Mouse (Mus musculus) embryonic facial prominence, embryonic 10.5 days (tissue): ENCODE measurements around the gene Slc34a1. TPM values are rescaled to one million over a fixed set of nuclear protein-coding genes. Genes with fewer than 3 reads are reported as not detected.
A peak's percentile ranks its signal among the peaks of the same experiment; 100 is the strongest.

Source experiments
- DNase-seq: peaks from one replicate; pipeline ENCODE4 v3.0.0-alpha.2; 2017; ENCODE audit warnings: low spot score
- H3K27ac ChIP-seq: fragments of 300-500 bp; sonication (generic); replicated peaks from 2 replicates; pipeline ENCODE4 v1.5.1; 2016; ENCODE audit warnings: mild to moderate bottlenecking
- H3K27me3 ChIP-seq: fragments of 300-500 bp; sonication (generic); replicated peaks from 2 replicates; pipeline ENCODE4 v1.6.1; 2016; ENCODE audit warnings: low read depth, mild to moderate bottlenecking; ENCODE audit not compliant: poor library complexity, severe bottlenecking
- H3K36me3 ChIP-seq: fragments of 300-500 bp; sonication (generic); replicated peaks from 2 replicates; pipeline ENCODE4 v1.6.1; 2016; ENCODE audit warnings: mild to moderate bottlenecking, moderate library complexity
- H3K4me1 ChIP-seq: fragments of 300-500 bp; sonication (generic); 2 replicates; pipeline ENCODE4 v1.6.1; 2016
- H3K4me3 ChIP-seq: fragments of 300-500 bp; sonication (generic); 2 replicates; pipeline ENCODE4 v1.5.1; 2016; ENCODE audit warnings: mild to moderate bottlenecking, moderate library complexity
- H3K9me3 ChIP-seq: fragments of 300-500 bp; sonication (generic); 2 replicates; pipeline ENCODE4 v1.6.1; 2016; ENCODE audit warnings: mild to moderate bottlenecking
- WGBS: fragments of 180-500 bp; shearing (Covaris S2); methylation state at CpG from one replicate; pipeline ENCODE4 v1.1.7; 2016; 5-methylcytosine and 5-hydroxymethylcytosine counted together
- microRNA-seq: library from miRNA; unstranded; fragments of <30 nt; microRNA quantifications from one replicate; pipeline ENCODE4, GENCODE M21; 2017
- polyA plus RNA-seq: library from polyadenylated mRNA; unstranded; fragments of >200 nt; fragmentation: Nextera tagmentation; extraction: Ambion mirVana; gene quantifications from 2 replicates; pipeline ENCODE4 v1.2.1, GENCODE M21; 2016

Gene Slc34a1
- polyA plus RNA-seq, 1 experiment from 2014 or later: not detected

DNA sequence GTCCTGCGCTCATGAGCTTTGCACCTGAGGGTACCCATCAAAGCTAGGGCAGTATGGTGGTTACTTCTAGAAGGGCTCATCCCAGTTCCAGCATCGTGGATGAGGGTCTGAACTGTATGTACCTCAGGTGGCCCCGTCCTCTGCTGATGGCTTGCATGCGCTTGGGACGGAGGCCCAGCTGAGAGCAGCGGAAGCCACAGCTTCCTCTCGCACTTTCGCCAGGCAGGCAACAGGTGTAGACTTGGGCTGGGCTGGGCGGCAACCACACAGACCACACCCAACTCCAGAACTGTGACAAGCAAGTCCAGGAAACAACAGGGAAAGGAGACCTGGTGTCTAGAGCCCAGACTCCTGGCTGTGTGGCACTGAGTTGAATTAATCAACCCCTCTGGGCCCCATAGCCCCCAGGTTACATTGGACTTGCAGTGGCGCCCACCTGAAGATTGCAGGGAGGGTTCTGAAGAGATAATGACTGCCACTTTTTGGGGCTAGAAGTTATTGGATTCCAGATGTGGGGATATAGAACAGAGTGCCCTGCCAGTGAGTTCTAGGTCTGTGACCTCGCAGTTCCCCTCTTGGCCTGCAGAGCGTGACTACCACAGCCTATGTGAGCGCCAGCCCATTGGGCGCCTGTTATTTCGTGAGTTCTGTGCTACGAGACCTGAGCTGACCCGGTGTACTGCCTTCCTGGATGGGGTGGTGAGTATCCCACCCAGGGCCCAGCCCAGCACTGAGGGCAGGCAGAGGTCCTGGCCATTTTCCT lies 51.9 kb downstream of the Slc34a1 start:
- Histone ChIP-seq H3K27me3 (no peaks in the 10 kb centered on the region), H3K36me3 (peaks cover 70% of the 10 kb centered on the region), H3K9me3 (no peaks in the 10 kb centered on the region), H3K4me1 (peaks cover 28% of the 10 kb centered on the region), H3K27ac (no peak overlapping the region), H3K4me3 (no peak overlapping the region)
- 93% methylated on average over 17 of the region's 17 CpGs for WGBS
- no peak for DNase-seq

DNA sequence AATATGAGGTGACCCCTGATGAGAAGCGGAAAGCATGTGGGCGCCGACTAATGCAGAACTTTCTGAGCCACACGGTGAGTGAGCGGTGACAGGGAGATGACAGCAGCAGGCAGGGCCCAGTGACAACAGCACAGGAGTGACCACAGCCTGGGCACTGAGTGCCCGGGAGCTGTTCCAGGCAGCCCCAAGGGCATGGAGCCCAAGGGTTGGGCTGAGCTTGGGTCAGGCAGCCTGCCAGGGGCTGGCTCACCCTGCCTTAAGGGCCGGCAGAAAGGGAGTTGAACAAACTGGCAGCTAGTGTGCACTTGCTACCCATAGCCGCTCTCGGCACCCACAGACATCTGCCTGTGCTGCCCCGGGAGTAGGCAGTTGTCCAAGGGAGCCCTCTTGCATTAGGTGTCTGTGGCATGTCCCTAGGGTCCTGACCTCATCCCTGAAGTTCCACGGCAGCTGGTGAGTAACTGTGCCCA lies 52.6 kb downstream of the Slc34a1 start:
- Histone ChIP-seq H3K36me3 (peaks cover 77% of the 10 kb centered on the region), H3K4me3 (no peak overlapping the region), H3K27ac (no peak overlapping the region), H3K4me1 (peaks cover 28% of the 10 kb centered on the region), H3K9me3 (no peaks in the 10 kb centered on the region), H3K27me3 (no peaks in the 10 kb centered on the region)
- DNase-seq: no peak
- WGBS: 92% methylated on average over 11 of the region's 11 CpGs

DNA sequence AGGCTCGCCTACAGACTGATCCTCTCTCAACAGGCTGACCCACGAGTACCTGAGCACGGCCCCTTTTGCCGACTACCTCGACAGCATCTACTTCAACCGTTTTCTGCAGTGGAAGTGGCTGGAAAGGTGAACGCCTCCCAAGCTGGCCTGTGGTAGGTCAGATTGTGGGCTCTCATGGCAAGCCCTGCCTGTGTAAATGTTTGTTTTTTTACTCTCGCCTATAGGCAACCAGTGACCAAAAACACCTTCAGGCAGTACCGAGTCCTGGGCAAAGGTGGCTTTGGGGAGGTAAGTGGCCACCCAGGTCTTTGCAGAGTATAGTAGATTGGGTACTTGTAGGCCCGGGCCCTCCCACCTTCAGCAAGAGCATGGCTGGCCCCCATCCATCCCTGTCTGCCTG lies 53.3 kb downstream of the Slc34a1 start:
- peaks cover 85% of the 10 kb centered on the region for H3K36me3 ChIP-seq
- WGBS: 93% methylated on average over 10 of the region's 10 CpGs
- H3K4me3 ChIP-seq: no peak overlapping the region
- H3K27me3 ChIP-seq: no peaks in the 10 kb centered on the region
- no peak overlapping the region for H3K27ac ChIP-seq
- no peak for DNase-seq
- H3K4me1 ChIP-seq: peaks cover 22% of the 10 kb centered on the region
- H3K9me3 ChIP-seq: no peaks in the 10 kb centered on the region

GRCm38 (mm10) chr13:55451785-55452549 lies 54.0 kb downstream of the Slc34a1 start:
- Histone ChIP-seq H3K36me3 (peaks cover 91% of the 10 kb centered on the region), H3K9me3 (no peaks in the 10 kb centered on the region), H3K27ac (no peak overlapping the region), H3K4me1 (peaks cover 15% of the 10 kb centered on the region), H3K27me3 (no peaks in the 10 kb centered on the region), H3K4me3 (no peak overlapping the region)
- DNase-seq: no peak
- WGBS: 95% methylated on average over 16 of the region's 16 CpGs

DNA sequence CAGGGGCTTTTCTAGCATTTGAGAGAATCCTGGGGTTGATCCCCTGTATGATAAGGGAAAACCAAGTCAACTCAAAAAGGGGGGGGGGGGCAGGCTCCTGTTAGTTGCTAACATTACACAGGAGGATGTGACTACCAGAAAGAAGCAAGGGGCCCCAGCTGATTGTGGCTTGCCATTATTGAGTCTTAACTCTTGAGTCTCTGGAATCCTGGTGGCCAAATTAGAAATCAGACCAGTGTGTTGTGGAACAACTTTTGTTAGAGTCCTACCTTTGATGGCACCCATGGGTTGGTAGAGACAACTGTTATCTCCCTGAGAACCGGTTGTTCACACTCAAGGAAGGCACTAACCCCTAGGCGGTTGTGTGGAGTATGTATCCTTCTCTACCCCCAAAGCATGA lies 65.0 kb downstream of the Slc34a1 start:
- no peak for DNase-seq
- WGBS: 48% methylated on average over 2 of the region's 2 CpGs
- H3K27ac ChIP-seq: no peak overlapping the region
- no peaks in the 10 kb centered on the region for H3K27me3 ChIP-seq
- H3K36me3 ChIP-seq: peaks cover 50% of the 10 kb centered on the region
- H3K4me1 ChIP-seq: peaks cover 51% of the 10 kb centered on the region
- H3K9me3 ChIP-seq: no peaks in the 10 kb centered on the region
- peak overlapping the region; percentile 70; the same call in 1 of the 2 replicates for H3K4me3 ChIP-seq

DNA sequence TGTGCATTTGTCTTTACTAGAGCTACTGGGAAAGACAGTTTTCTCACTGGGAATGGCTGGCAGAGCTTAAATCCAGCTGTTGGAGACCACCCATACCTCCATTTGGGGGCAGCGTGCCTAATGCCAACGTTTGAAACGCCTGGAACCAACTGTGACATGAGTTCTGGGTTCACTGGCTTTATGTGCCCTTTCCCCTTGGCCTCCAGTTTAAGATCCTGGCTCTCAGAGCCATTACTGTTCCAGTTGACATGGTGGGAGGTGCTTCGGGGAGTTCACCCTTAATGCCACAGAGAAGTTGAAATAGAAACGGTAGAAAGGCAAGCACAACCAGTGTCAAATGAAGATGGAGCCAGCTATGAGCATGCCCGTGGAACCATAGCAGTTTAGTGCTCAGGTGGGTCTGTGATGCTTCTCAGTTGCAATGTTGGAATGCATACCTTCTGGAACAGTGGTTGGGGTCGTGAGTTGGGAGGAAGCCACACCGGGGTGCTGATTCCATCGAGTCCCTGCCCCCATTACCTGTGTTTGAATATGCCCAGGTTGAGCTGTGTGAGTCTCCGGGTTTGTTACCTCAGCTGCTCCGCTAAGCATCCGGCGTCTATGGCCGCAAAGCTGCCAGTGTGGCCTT lies 65.5 kb downstream of the Slc34a1 start:
- H3K4me3 ChIP-seq: peak overlapping the region; percentile 70
- DNase-seq: no peak
- H3K27ac ChIP-seq: peak overlapping the region; percentile 93
- H3K27me3 ChIP-seq: no peaks in the 10 kb centered on the region
- H3K9me3 ChIP-seq: no peaks in the 10 kb centered on the region
- WGBS: 10% methylated on average over 14 of the region's 14 CpGs
- H3K36me3 ChIP-seq: peaks cover 45% of the 10 kb centered on the region
- peaks cover 55% of the 10 kb centered on the region for H3K4me1 ChIP-seq

DNA sequence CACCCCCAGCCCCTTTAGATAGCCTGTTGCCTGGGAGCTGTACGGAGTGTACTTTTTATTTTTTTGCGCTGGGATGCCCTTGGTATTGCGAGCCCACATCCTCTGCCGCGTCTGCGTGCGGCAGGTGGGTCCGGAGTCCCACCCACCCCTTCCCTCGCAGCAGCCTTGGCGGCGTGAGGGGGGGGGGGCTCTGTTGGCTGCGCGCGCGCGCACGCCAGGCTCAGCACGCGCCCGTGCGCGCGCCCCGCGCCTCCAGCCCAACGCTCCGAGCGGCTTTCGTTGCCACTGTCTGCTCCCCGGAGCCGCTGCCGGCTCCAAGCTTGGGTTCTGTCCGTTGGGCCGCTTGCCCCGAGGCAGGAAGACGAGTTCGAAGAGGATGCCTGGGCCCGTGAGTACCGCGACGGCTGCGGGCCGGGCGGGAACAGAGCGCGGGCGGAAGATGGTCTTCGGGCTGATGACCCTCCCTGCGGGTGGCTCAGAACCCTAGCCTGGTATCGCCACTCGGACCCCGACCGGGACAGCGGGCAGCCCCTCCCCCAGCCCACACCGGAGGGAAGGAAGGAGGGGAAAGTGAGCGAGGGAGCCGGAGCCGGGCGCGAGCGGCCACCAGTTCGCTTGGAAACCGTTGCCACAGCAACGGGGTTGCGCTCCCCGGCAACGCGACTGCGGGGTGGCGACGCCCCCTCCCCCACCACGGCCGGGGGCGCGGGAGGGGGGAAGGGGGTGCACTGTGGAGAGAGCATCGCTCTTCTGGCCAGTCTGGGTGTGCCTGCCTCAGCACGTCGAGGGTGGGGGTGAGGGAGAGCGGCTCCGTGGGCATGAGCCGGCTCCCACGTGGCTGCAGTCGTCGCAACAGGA lies 66.3 kb downstream of the Slc34a1 start, which contains the start of gene Prr7:
Gene Prr7 (plus strand): TSS at position 241 of the 858 bp plus-strand sequence.
- Histone ChIP-seq H3K4me3 (peak within 1 kb of the TSS; percentile 70), H3K36me3 (peaks cover 37% of the 10 kb centered on the region), H3K27me3 (no peaks in the 10 kb centered on the region; the same call in 1 of the 2 replicates), H3K4me1 (peaks cover 62% of the 10 kb centered on the region), H3K27ac (peak within 1 kb of the TSS; percentile 93), H3K9me3 (no peaks in the 10 kb centered on the region)
- WGBS: under 1% methylated on average over 84 of the region's 84 CpGs
- DNase-seq: peak; percentile 86

GRCm38 (mm10) chr13:55465184-55465583 lies 67.2 kb downstream of the Slc34a1 start:
- Histone ChIP-seq H3K27me3 (peaks cover 9% of the 10 kb centered on the region), H3K4me3 (peak overlapping the region; percentile 70), H3K36me3 (peaks cover 28% of the 10 kb centered on the region), H3K9me3 (no peaks in the 10 kb centered on the region), H3K27ac (peak overlapping the region; percentile 93), H3K4me1 (peaks cover 71% of the 10 kb centered on the region)
- WGBS: 16% methylated on average over 3 of the region's 3 CpGs
- DNase-seq: peak; percentile 47

Small RNA genes within 50 kb of the gene (microRNA-seq; reads per million reads assigned to microRNA genes)
- not detected for gene Mir6943

Other genes starting within 250 kb of the Slc34a1 start
- 0.46 and 0.49 TPM in 2 replicates for gene Fgfr4, start 245.5 kb upstream of the Slc34a1 start, polyA plus RNA-seq
- 71.9 and 72.5 TPM in 2 replicates for gene Nsd1, start 188.4 kb upstream of the Slc34a1 start, polyA plus RNA-seq
- gene Prelid1, start 77.7 kb upstream of the Slc34a1 start, polyA plus RNA-seq: 460 and 481 TPM in 2 replicates
- gene Rab24, start 76.2 kb upstream of the Slc34a1 start, polyA plus RNA-seq: 70.4 and 73.3 TPM in 2 replicates
- gene Mxd3, start 68.4 kb upstream of the Slc34a1 start, polyA plus RNA-seq: 20.5 and 20.9 TPM in 2 replicates
- 101 and 110 TPM in 2 replicates for gene Lman2, start 35.4 kb upstream of the Slc34a1 start, polyA plus RNA-seq
- gene Rgs14, start 28.5 kb upstream of the Slc34a1 start, polyA plus RNA-seq: 0.54 and 0.97 TPM in 2 replicates
- not detected in 2 replicates for gene Pfn3, start 17.0 kb downstream of the Slc34a1 start, polyA plus RNA-seq
- gene F12, start 28.6 kb downstream of the Slc34a1 start, polyA plus RNA-seq: 0.13 TPM in 1 of 2 replicates, not detected in the other
- 65.2 and 65.6 TPM in 2 replicates for gene Grk6, start 46.9 kb downstream of the Slc34a1 start, polyA plus RNA-seq
- 0.54 TPM in 2 replicates for gene Prr7, start 66.1 kb downstream of the Slc34a1 start, polyA plus RNA-seq
- 412 and 419 TPM in 2 replicates for gene Dbn1, start 89.9 kb downstream of the Slc34a1 start, polyA plus RNA-seq
- gene Pdlim7, start 115.5 kb downstream of the Slc34a1 start, polyA plus RNA-seq: 209 and 215 TPM in 2 replicates
- 3.6 and 4.2 TPM in 2 replicates for gene Dok3, start 131.1 kb downstream of the Slc34a1 start, polyA plus RNA-seq
- 90.0 and 93.5 TPM in 2 replicates for gene Ddx41, start 138.5 kb downstream of the Slc34a1 start, polyA plus RNA-seq
- gene Fam193b, start 172.9 kb downstream of the Slc34a1 start, polyA plus RNA-seq: 62.7 and 67.3 TPM in 2 replicates
- 120 and 121 TPM in 2 replicates for gene Tmed9, start 175.5 kb downstream of the Slc34a1 start, polyA plus RNA-seq
- 30.1 and 32.0 TPM in 2 replicates for gene B4galt7, start 201.7 kb downstream of the Slc34a1 start, polyA plus RNA-seq
- gene Caml, start 224.8 kb downstream of the Slc34a1 start, polyA plus RNA-seq: 52.6 and 53.6 TPM in 2 replicates
- 44.7 and 47.4 TPM in 2 replicates for gene Ddx46, start 236.8 kb downstream of the Slc34a1 start, polyA plus RNA-seq